Comparison of ENCODE assay signal across 8 mouse cellular contexts in the genomic region with DNA sequence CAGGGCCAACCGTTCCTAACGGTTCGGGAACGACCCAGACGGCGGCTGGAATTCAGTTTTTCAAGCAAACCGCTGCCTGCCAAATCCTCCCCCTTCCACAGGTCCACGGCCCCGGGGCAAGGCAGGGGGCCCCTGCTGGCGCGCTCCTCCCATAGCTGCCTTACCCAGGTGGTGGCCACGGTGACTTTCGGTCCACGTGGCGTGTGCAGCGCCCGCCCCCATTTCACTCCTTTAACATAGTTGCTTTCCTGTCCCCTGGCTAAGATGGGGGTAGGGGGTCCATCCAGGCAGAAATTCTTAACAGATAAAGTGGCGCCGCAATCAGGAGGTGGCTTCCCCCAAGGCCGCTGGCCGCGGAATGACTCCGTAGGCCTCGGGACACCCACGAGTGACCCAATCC. TPM values are rescaled to one million over a fixed set of nuclear protein-coding genes. Genes with fewer than 3 reads are reported as not detected.
DNase-seq lines count a peak whose midpoint lies in the region; ATAC-seq and TF ChIP-seq lines count a peak whose summit lies in the region.

No protein-coding gene starts in this region.

- ATAC-seq in limb, embryonic 12.5 days (ENCODE audit: insufficient number of reproducible peaks, insufficient read depth, low FRiP score, low TSS enrichment, low read depth), result peak; percentile 27; the same call in 1 of the 2 replicates
- peak; percentile 70 for ATAC-seq in neural tube, embryonic 13.5 days (ENCODE audit: low read depth)

- no peaks in the 10 kb centered on the region; the same call in 1 of the 2 replicates for H3K4me1 ChIP-seq in cerebellum, adult 2 months (ENCODE audit: control insufficient read depth, insufficient read depth, low read length)
- H3K4me1 ChIP-seq in testis, adult 2 months (ENCODE audit: control insufficient read depth, insufficient read depth, low read length), result no peaks in the 10 kb centered on the region
- H3K4me1 ChIP-seq in limb, embryonic 12.5 days (replicated peaks), result peaks cover 9% of the 10 kb centered on the region
- H3K4me1 ChIP-seq in neural tube, embryonic 13.5 days (replicated peaks), result peaks cover 23% of the 10 kb centered on the region

- H3K9me3 ChIP-seq in limb, embryonic 12.5 days, result no peaks in the 10 kb centered on the region
- no peaks in the 10 kb centered on the region for H3K9me3 ChIP-seq in neural tube, embryonic 13.5 days

- H3K27me3 ChIP-seq in cerebellum, adult 2 months (ENCODE audit: control insufficient read depth, insufficient read depth, low read length), result no peaks in the 10 kb centered on the region
- H3K27me3 ChIP-seq in testis, adult 2 months (ENCODE audit: control insufficient read depth, insufficient read depth, low read length), result no peaks in the 10 kb centered on the region
- peaks cover 8% of the 10 kb centered on the region for H3K27me3 ChIP-seq in limb, embryonic 12.5 days
- H3K27me3 ChIP-seq in neural tube, embryonic 13.5 days, result no peaks in the 10 kb centered on the region

- no peaks in the 10 kb centered on the region; the same call in 1 of the 2 replicates for H3K36me3 ChIP-seq in testis, adult 2 months (ENCODE audit: control insufficient read depth, insufficient read depth, low read length)
- H3K36me3 ChIP-seq in limb, embryonic 12.5 days, result no peaks in the 10 kb centered on the region
- H3K36me3 ChIP-seq in neural tube, embryonic 13.5 days, result no peaks in the 10 kb centered on the region

- H3K9ac ChIP-seq in limb, embryonic 12.5 days (replicated peaks), result no peak overlapping the region
- H3K9ac ChIP-seq in neural tube, embryonic 13.5 days, result peak overlapping the region; percentile 75

- peak overlapping the region; percentile 49 for H3K27ac ChIP-seq in cerebellum, adult 2 months (ENCODE audit: insufficient read depth, low read length)
- peak overlapping the region; percentile 99 for H3K27ac ChIP-seq in testis, adult 2 months (ENCODE audit: control insufficient read depth, insufficient read depth, low read depth, low read length)
- no peak overlapping the region for H3K27ac ChIP-seq in limb, embryonic 12.5 days
- H3K27ac ChIP-seq in neural tube, embryonic 13.5 days (replicated peaks), result peak overlapping the region; percentile 82

- TF ChIP-seq CTCF in cerebellum, adult 2 months (IDR thresholded peaks at IDR 0.05; ENCODE audit: borderline replicate concordance, insufficient read depth, low read depth, low read length), result no peak
- no peak for TF ChIP-seq CTCF in testis, adult 2 months (IDR thresholded peaks at IDR 0.05; ENCODE audit: control insufficient read depth, insufficient read depth, insufficient replicate concordance, low read depth, low read length)

- WGBS in cerebellum, adult 2 months, result under 1% methylated on average over 25 of the region's 25 CpGs
- 9% methylated on average over 25 of the region's 25 CpGs for WGBS in limb, embryonic 12.5 days
- 4% methylated on average over 25 of the region's 25 CpGs for WGBS in neural tube, embryonic 13.5 days

- no peak for DNase-seq in cerebellum, adult 2 months
- no peak for DNase-seq in cerebellum, adult 9-10 months
- DNase-seq in testis, postnatal 14 days (ENCODE audit: low spot score), result no peak
- no peak for DNase-seq in B cell, adult 2 months
- DNase-seq in layer of hippocampus, postnatal 10 days (ENCODE audit: low spot score in 2 of 2), result no peak

- H3K4me2 ChIP-seq in limb, embryonic 12.5 days, result peak overlapping the region; percentile 80
- peak overlapping the region; percentile 91 for H3K4me2 ChIP-seq in neural tube, embryonic 13.5 days

- H3K4me3 ChIP-seq in cerebellum, adult 2 months (replicated peaks; ENCODE audit: insufficient read depth, low read depth, low read length), result peak overlapping the region; percentile 76
- peak overlapping the region; percentile 86 for H3K4me3 ChIP-seq in testis, adult 2 months (ENCODE audit: control insufficient read depth, low read depth, low read length)
- peak overlapping the region; percentile 40 for H3K4me3 ChIP-seq in limb, embryonic 12.5 days (replicated peaks)
- peak overlapping the region; percentile 58 for H3K4me3 ChIP-seq in neural tube, embryonic 13.5 days

- no peak for TF ChIP-seq POLR2A in cerebellum, adult 2 months (IDR thresholded peaks at IDR 0.05; ENCODE audit: borderline replicate concordance, insufficient read depth, low read length)
- TF ChIP-seq POLR2A in testis, adult 2 months (IDR thresholded peaks at IDR 0.05; ENCODE audit: control insufficient read depth, low read depth, low read length), result no peak; the same call in 1 of the 2 replicates

RNA-seq across cellular contexts. Expression of gene Tdrkh, which starts 0.5 kb away (rescaled TPM):
- polyA plus RNA-seq in cerebellum, adult 2 months (2012; rRNA removed), result 21.4 and 22.8 TPM in 2 replicates
- 5.5 and 8.9 TPM in 2 replicates for polyA plus RNA-seq in testis, adult 2 months (2012; rRNA removed)
- 8.5 and 8.6 TPM in 2 replicates for polyA plus RNA-seq in limb, embryonic 12.5 days (2016; fragmentation: Nextera tagmentation; extraction: Ambion mirVana)
- polyA plus RNA-seq in neural tube, embryonic 13.5 days (2015; fragmentation: Nextera tagmentation; extraction: Ambion mirVana), result 51.0 and 51.9 TPM in 2 replicates
- total RNA-seq in layer of hippocampus, postnatal 10 days (2021), result 10 to 100 TPM; 43.9 to 47.7 TPM

RNA-seq across cellular contexts. Expression of gene Lingo4, which starts 14.2 kb away (rescaled TPM):
- polyA plus RNA-seq in cerebellum, adult 2 months (2012; rRNA removed), result 6.5 and 6.6 TPM in 2 replicates
- polyA plus RNA-seq in testis, adult 2 months (2012; rRNA removed), result not detected in 2 replicates
- 0.09 TPM in 1 of 2 replicates, not detected in the other for polyA plus RNA-seq in limb, embryonic 12.5 days (2016; fragmentation: Nextera tagmentation; extraction: Ambion mirVana)
- 0.70 and 1.0 TPM in 2 replicates for polyA plus RNA-seq in neural tube, embryonic 13.5 days (2015; fragmentation: Nextera tagmentation; extraction: Ambion mirVana)
- total RNA-seq in layer of hippocampus, postnatal 10 days (2021), result 1 to 10 TPM; 1.3 to 1.5 TPM

RNA-seq across cellular contexts. Expression of gene Mrpl9, which starts 30.6 kb away (rescaled TPM):
- polyA plus RNA-seq in cerebellum, adult 2 months (2012; rRNA removed), result 58.5 and 58.6 TPM in 2 replicates
- 16.8 and 17.1 TPM in 2 replicates for polyA plus RNA-seq in testis, adult 2 months (2012; rRNA removed)
- 69.3 and 69.9 TPM in 2 replicates for polyA plus RNA-seq in limb, embryonic 12.5 days (2016; fragmentation: Nextera tagmentation; extraction: Ambion mirVana)
- polyA plus RNA-seq in neural tube, embryonic 13.5 days (2015; fragmentation: Nextera tagmentation; extraction: Ambion mirVana), result 58.6 and 62.2 TPM in 2 replicates
- 10 to 100 TPM; 45.3 to 48.8 TPM for total RNA-seq in layer of hippocampus, postnatal 10 days (2021)

RNA-seq across cellular contexts. Expression of gene Oaz3, which starts 31.2 kb away (rescaled TPM):
- 0.15 and 0.32 TPM in 2 replicates for polyA plus RNA-seq in cerebellum, adult 2 months (2012; rRNA removed)
- 2,779 and 3,078 TPM in 2 replicates for polyA plus RNA-seq in testis, adult 2 months (2012; rRNA removed)
- 0.33 and 0.34 TPM in 2 replicates for polyA plus RNA-seq in limb, embryonic 12.5 days (2016; fragmentation: Nextera tagmentation; extraction: Ambion mirVana)
- 0.88 and 1.4 TPM in 2 replicates for polyA plus RNA-seq in neural tube, embryonic 13.5 days (2015; fragmentation: Nextera tagmentation; extraction: Ambion mirVana)
- total RNA-seq in layer of hippocampus, postnatal 10 days (2021), result not detected

RNA-seq across cellular contexts. Expression of gene Rorc, which starts 39.9 kb away (rescaled TPM):
- 20.4 and 20.9 TPM in 2 replicates for polyA plus RNA-seq in cerebellum, adult 2 months (2012; rRNA removed)
- polyA plus RNA-seq in testis, adult 2 months (2012; rRNA removed), result 1.3 and 1.5 TPM in 2 replicates
- 1.1 TPM in 2 replicates for polyA plus RNA-seq in limb, embryonic 12.5 days (2016; fragmentation: Nextera tagmentation; extraction: Ambion mirVana)
- 0.33 and 0.36 TPM in 2 replicates for polyA plus RNA-seq in neural tube, embryonic 13.5 days (2015; fragmentation: Nextera tagmentation; extraction: Ambion mirVana)
- under 1 TPM; 0.16 to 0.62 TPM for total RNA-seq in layer of hippocampus, postnatal 10 days (2021)
